Mouse (Mus musculus): ENCODE measurements around the gene Aurkaip1. TPM values are rescaled to one million over a fixed set of nuclear protein-coding genes. Genes with fewer than 3 reads are reported as not detected.

Gene Aurkaip1
- polyA plus RNA-seq, 1 experiment from 2014 or later: 121 TPM

DNA sequence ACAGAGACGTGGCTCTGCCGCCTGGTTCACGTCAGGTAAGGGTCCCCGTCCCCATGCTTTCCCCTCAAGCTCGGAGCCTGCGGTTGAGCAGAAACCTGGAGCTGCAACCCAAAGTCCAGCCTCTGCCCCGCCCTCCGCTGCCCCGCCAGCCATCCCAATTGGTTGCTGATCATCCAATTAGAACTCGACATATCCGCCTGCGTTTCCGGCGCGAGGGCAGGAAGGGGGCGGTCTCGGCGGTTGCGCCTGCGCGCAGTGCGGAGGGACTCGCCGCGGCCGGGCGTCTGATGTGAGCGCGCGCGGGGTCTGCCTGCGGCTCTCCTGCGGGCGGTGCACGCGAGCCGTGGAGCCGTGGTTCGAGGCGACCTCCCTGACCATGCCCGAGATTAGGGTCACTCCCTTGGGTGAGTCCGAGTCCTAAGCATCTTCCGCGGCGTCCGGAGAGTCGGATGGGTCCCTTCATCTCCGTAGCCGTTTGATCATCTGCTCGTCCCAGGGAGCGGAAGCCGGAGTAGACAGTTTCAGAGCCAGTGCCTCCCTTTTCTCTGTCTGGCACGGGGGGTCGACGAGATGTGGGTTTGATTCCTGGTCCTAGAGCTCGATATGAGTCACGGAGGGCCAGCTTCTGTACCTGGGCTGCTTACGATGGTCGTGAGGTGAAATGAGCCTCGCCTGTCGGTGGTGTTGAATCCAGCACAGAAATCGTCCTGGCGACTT lies 38.4 kb downstream of the Aurkaip1 start, which contains the start of the genes Cptp and Ints11:
TSS of gene Cptp (minus strand) at position 124 of the 717 bp plus-strand sequence.
TSS of gene Ints11 (plus strand) at position 230 of the 717 bp plus-strand sequence.
- no peaks in the 10 kb centered on the region for H3K27me3 ChIP-seq (ENCODE audit: control insufficient read depth, insufficient read depth, low read length)
- peak; percentile 95 for ATAC-seq (replicated peaks; ENCODE audit: insufficient number of reproducible peaks, low FRiP score, low TSS enrichment)
- peak within 1 kb of the TSS; percentile 67 for H3K4me3 ChIP-seq (ENCODE audit: low read depth, low read length)
- 0 out of 2 replicates have a peak, but pooled peaks cover 3% of the 10 kb centered on the region for H3K4me1 ChIP-seq (ENCODE audit: control insufficient read depth, insufficient read depth, low read length)
- peaks cover 21% of the 10 kb centered on the region for H3K36me3 ChIP-seq (ENCODE audit: control insufficient read depth, insufficient read depth, low read length)
- peak within 1 kb of the TSS; percentile 81 for H3K9ac ChIP-seq (ENCODE audit: low read depth, low read length)
- under 1% methylated on average over 63 of the region's 63 CpGs for WGBS (ENCODE audit: insufficient replicate concordance)
- peak within 1 kb of the TSS; percentile 88 for H3K4me2 ChIP-seq
- peak within 1 kb of the TSS; percentile 32; the same call in 1 of the 2 replicates for H3K27ac ChIP-seq (ENCODE audit: low read depth, low read length)
- no peaks in the 10 kb centered on the region for H3K9me3 ChIP-seq (replicated peaks; ENCODE audit: control insufficient read depth, low read length)

DNA sequence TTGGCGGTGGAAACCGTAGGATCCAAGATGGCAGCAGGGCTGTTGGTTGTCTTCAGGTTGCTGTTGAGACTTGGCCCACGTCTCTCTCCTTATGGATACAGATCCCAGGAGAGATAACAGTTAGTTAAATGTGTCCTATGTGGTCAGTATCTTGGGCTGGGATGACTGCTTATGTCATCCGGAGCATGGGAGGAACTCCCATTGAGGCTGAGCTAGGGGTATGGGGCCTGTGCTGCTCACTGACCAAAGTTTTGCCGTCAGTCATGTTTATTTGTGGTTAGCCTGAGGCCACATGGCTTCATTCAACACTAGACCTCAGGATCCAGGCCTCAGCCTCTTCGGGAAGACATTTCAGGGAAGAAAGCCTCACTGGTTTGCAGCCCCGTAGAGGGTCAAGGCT lies 40.3 kb downstream of the Aurkaip1 start:
- Histone ChIP-seq H3K4me1 (ENCODE audit: control insufficient read depth, insufficient read depth, low read length) (0 out of 2 replicates have a peak, but pooled peaks cover 3% of the 10 kb centered on the region), H3K4me3 (ENCODE audit: low read depth, low read length) (no peak overlapping the region), H3K36me3 (ENCODE audit: control insufficient read depth, insufficient read depth, low read length) (peaks cover 25% of the 10 kb centered on the region), H3K9me3 (replicated peaks; ENCODE audit: control insufficient read depth, low read length) (no peaks in the 10 kb centered on the region), H3K9ac (ENCODE audit: low read depth, low read length) (no peak overlapping the region), H3K27ac (ENCODE audit: low read depth, low read length) (no peak overlapping the region), H3K4me2 (no peak overlapping the region), H3K27me3 (ENCODE audit: control insufficient read depth, insufficient read depth, low read length) (no peaks in the 10 kb centered on the region)
- ATAC-seq (replicated peaks; ENCODE audit: insufficient number of reproducible peaks, low FRiP score, low TSS enrichment): no peak
- 91% methylated on average over 7 of the region's 7 CpGs for WGBS (ENCODE audit: insufficient replicate concordance)

Small RNAs within 50 kb of the gene (microRNA-seq; reads per million reads assigned to microRNA genes)
- not detected for gene Gm27743 (ENCODE audit: borderline number of aligned reads)

Other genes with a start within 250 kb of the Aurkaip1 start
- 7.7 and 9.6 TPM in 2 replicates for gene Slc35e2, start 229.9 kb upstream of the Aurkaip1 start, polyA plus RNA-seq (2014; fragmentation: Nextera tagmentation; extraction: Ambion mirVana)
- gene Cdk11b, start 206.4 kb upstream of the Aurkaip1 start, polyA plus RNA-seq (2014; fragmentation: Nextera tagmentation; extraction: Ambion mirVana): 48.2 and 50.0 TPM in 2 replicates
- gene Gm10563, start 185.9 kb upstream of the Aurkaip1 start, polyA plus RNA-seq (2014; fragmentation: Nextera tagmentation; extraction: Ambion mirVana): not detected in 2 replicates
- gene Mmp23, start 177.9 kb upstream of the Aurkaip1 start, polyA plus RNA-seq (2014; fragmentation: Nextera tagmentation; extraction: Ambion mirVana): 52.9 and 53.5 TPM in 2 replicates
- 8.9 and 9.7 TPM in 2 replicates for gene Mib2, start 162.1 kb upstream of the Aurkaip1 start, polyA plus RNA-seq (2014; fragmentation: Nextera tagmentation; extraction: Ambion mirVana)
- gene Fndc10, start 136.9 kb upstream of the Aurkaip1 start, polyA plus RNA-seq (2014; fragmentation: Nextera tagmentation; extraction: Ambion mirVana): 1.1 and 1.4 TPM in 2 replicates
- 128 TPM in 2 replicates for gene Ssu72, start 126.5 kb upstream of the Aurkaip1 start, polyA plus RNA-seq (2014; fragmentation: Nextera tagmentation; extraction: Ambion mirVana)
- gene Tmem240, start 96.5 kb upstream of the Aurkaip1 start, polyA plus RNA-seq (2014; fragmentation: Nextera tagmentation; extraction: Ambion mirVana): 0.47 and 0.68 TPM in 2 replicates
- gene Atad3a, start 70.2 kb upstream of the Aurkaip1 start, polyA plus RNA-seq (2014; fragmentation: Nextera tagmentation; extraction: Ambion mirVana): 84.2 and 88.2 TPM in 2 replicates
- gene Vwa1, start 56.6 kb upstream of the Aurkaip1 start, polyA plus RNA-seq (2014; fragmentation: Nextera tagmentation; extraction: Ambion mirVana): 0.89 and 1.1 TPM in 2 replicates
- 3.0 and 3.2 TPM in 2 replicates for gene Tmem88b, start 45.4 kb upstream of the Aurkaip1 start, polyA plus RNA-seq (2014; fragmentation: Nextera tagmentation; extraction: Ambion mirVana)
- gene Ankrd65, start 40.8 kb upstream of the Aurkaip1 start, polyA plus RNA-seq (2014; fragmentation: Nextera tagmentation; extraction: Ambion mirVana): not detected in 2 replicates
- gene Mrpl20, start 28.4 kb upstream of the Aurkaip1 start, polyA plus RNA-seq (2014; fragmentation: Nextera tagmentation; extraction: Ambion mirVana): 152 and 166 TPM in 2 replicates
- 126 and 129 TPM in 2 replicates for gene Ccnl2, start 18.8 kb upstream of the Aurkaip1 start, polyA plus RNA-seq (2014; fragmentation: Nextera tagmentation; extraction: Ambion mirVana)
- 34.5 and 37.2 TPM in 2 replicates for gene Mxra8, start 8.4 kb downstream of the Aurkaip1 start, polyA plus RNA-seq (2014; fragmentation: Nextera tagmentation; extraction: Ambion mirVana)
- gene Dvl1, start 16.1 kb downstream of the Aurkaip1 start, polyA plus RNA-seq (2014; fragmentation: Nextera tagmentation; extraction: Ambion mirVana): 5.8 and 6.8 TPM in 2 replicates
- 0.11 and 0.18 TPM in 2 replicates for gene Tas1r3, start 32.1 kb downstream of the Aurkaip1 start, polyA plus RNA-seq (2014; fragmentation: Nextera tagmentation; extraction: Ambion mirVana)
- 12.2 and 12.8 TPM in 2 replicates for gene Cptp, start 38.2 kb downstream of the Aurkaip1 start, polyA plus RNA-seq (2014; fragmentation: Nextera tagmentation; extraction: Ambion mirVana)
- gene Ints11, start 38.3 kb downstream of the Aurkaip1 start, polyA plus RNA-seq (2014; fragmentation: Nextera tagmentation; extraction: Ambion mirVana): 40.7 and 45.6 TPM in 2 replicates
- gene Pusl1, start 60.5 kb downstream of the Aurkaip1 start, polyA plus RNA-seq (2014; fragmentation: Nextera tagmentation; extraction: Ambion mirVana): 30.6 and 32.9 TPM in 2 replicates
- gene Acap3, start 60.5 kb downstream of the Aurkaip1 start, polyA plus RNA-seq (2014; fragmentation: Nextera tagmentation; extraction: Ambion mirVana): 9.2 and 10.2 TPM in 2 replicates
- 89.5 and 91.6 TPM in 2 replicates for gene Ube2j2, start 112.6 kb downstream of the Aurkaip1 start, polyA plus RNA-seq (2014; fragmentation: Nextera tagmentation; extraction: Ambion mirVana)
- gene C1qtnf12, start 131.0 kb downstream of the Aurkaip1 start, polyA plus RNA-seq (2014; fragmentation: Nextera tagmentation; extraction: Ambion mirVana): 24.6 and 26.9 TPM in 2 replicates
- 10.1 and 11.6 TPM in 2 replicates for gene B3galt6, start 161.4 kb downstream of the Aurkaip1 start, polyA plus RNA-seq (2014; fragmentation: Nextera tagmentation; extraction: Ambion mirVana)
- 138 and 147 TPM in 2 replicates for gene Sdf4, start 161.6 kb downstream of the Aurkaip1 start, polyA plus RNA-seq (2014; fragmentation: Nextera tagmentation; extraction: Ambion mirVana)
- 0.21 and 0.37 TPM in 2 replicates for gene Tnfrsf4, start 182.6 kb downstream of the Aurkaip1 start, polyA plus RNA-seq (2014; fragmentation: Nextera tagmentation; extraction: Ambion mirVana)
- gene Tnfrsf18, start 194.9 kb downstream of the Aurkaip1 start, polyA plus RNA-seq (2014; fragmentation: Nextera tagmentation; extraction: Ambion mirVana): 1.3 and 1.7 TPM in 2 replicates
- 0.36 TPM in 1 of 2 replicates, not detected in the other for gene Ttll10, start 228.1 kb downstream of the Aurkaip1 start, polyA plus RNA-seq (2014; fragmentation: Nextera tagmentation; extraction: Ambion mirVana)

Data from heart, embryonic 11.5 days (tissue).